Mouse (Mus musculus) erythroblast, adult 5-6 weeks (primary cell): ENCODE data around the gene Ell. TPM values are rescaled to one million over a fixed set of nuclear protein-coding genes. Genes with fewer than 3 reads are reported as not detected.
A peak's percentile ranks its signal among the peaks of the same experiment; 100 is the strongest.

Source experiments
- ATAC-seq: replicated peaks from 2 replicates; pipeline ENCODE4 v1.8.0; 2016; ENCODE audit warnings: moderate number of reproducible peaks, mild to moderate bottlenecking, moderate TSS enrichment, inconsistent platforms; ENCODE audit not compliant: poor library complexity, low FRiP score, severe bottlenecking
- total RNA-seq, 2 experiments: library from RNA; stranded (forward) in 1 of 2; stranded (reverse) in 1 of 2; fragments of 150-400 nt in 1 of 2; fragments of 200-764, 138-1000 nt in 1 of 2; gene quantifications; 2 replicates each; pipeline versions ENCODE4 v1.2.3 to v1.2.4; 2015 to 2017; ENCODE audit warnings: low replicate concordance in 2 of 2

Ell gene
- total RNA-seq, 2 experiments from 2014 or later = 2.5 to 4.0 TPM

DNA sequence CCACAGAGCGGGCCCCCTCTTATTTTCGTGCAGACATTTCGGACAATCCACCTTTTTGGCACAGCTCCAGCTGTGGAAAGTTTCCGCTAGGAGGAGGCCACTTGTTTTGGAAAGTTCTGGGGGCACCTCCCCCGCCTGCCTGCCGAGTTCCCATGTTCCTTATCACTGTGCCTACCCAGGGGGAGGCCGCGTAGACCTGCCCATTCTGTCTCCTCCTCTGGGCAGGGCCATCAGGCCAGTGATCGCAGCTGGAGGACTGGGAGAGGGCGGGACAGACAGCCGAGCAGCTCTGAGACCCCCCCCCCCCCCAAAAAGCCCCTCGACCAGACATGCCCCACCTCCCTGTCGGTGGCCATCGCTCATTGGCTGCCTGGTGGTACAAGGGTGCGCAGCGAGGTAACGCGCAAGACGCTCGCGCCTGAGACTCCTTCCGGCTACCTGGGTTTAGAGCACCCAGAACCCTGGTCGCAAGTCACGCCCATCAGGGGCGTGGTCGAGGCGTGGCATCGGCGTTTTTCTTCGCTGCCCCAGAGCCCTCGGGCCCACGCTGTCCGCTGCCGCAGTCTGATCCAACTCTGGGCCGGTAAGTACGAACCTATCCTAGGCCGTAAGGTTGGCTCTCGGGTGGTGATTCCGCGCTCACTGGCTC lies 54.8 kb downstream of the Ell start, which contains the start of gene Isyna1:
TSS of gene Isyna1 (plus strand) at position 413 of the 649 bp plus-strand sequence.
- ATAC-seq = peak; percentile 54

DNA sequence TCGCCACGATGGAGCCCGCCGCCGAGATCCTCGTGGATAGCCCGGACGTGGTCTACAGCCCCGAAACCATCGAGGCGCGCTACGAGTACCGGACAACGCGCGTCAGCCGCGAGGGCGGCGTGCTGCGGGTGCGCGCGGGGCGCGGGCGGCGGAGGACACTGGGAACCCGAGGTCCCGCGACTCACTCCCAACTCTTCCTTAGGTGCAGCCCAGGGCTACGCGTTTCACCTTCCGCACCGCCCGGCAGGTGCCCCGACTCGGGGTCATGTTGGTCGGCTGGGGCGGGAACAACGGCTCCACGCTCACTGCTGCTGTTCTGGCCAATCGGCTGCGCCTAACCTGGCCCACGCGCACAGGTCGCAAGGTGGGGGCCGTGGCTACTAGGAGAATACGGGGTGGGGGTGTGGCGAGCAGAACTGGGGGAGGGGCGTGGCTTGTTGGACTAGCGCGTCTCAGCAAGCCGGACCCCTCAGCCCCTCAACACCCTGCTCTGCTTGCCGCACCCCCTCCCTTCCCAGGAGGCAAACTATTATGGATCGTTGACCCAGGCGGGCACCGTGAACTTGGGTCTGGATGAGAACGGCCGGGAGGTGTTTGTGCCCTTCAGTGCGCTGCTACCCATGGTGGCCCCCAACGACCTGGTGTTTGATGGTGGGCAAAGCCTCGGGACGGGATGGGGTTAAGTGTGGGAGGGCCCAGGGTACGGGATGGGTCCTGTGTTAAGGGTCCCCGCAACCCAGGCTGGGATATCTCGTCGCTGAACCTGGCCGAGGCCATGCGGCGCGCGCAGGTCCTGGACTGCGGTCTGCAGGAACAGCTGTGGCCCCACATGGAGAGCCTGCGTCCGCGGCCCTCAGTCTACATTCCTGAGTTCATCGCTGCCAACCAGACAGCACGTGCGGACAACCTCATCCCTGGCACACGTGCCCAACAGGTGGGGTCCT lies 55.6 kb downstream of the Ell start:
- peak; percentile 4; the same call in 1 of the 2 replicates for ATAC-seq

DNA sequence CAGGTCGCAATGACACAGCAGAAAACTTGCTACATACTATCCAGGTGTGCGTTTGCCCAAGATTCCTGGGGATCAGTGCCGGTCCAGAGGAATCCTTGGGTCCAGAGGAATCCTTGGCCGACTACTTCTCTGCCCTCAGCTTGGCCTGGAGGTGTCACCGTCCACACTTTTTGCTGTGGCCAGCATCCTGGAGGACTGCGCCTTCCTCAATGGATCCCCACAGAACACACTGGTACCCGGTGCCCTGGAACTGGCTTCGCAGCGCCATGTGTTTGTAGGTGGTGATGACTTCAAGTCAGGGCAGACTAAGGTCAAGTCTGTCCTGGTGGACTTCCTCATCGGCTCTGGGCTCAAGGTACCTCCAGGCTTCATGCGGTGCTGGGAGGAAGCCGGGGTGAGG lies 56.6 kb downstream of the Ell start:
- ATAC-seq = no peak

DNA sequence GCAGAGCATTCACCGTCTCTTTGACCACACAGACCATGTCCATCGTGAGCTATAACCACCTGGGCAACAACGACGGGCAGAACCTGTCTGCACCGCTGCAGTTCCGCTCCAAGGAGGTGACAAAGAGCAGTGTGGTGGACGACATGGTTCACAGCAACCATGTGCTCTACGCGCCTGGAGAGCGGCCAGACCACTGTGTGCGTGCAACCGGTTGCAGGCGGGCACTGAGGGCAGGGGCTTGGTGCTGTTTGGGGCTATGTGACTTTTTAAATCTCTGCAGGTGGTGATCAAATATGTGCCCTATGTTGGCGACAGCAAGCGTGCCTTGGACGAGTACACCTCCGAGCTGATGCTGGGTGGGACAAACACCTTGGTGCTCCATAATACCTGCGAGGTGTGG lies 57.0 kb downstream of the Ell start:
- ATAC-seq = no peak

DNA sequence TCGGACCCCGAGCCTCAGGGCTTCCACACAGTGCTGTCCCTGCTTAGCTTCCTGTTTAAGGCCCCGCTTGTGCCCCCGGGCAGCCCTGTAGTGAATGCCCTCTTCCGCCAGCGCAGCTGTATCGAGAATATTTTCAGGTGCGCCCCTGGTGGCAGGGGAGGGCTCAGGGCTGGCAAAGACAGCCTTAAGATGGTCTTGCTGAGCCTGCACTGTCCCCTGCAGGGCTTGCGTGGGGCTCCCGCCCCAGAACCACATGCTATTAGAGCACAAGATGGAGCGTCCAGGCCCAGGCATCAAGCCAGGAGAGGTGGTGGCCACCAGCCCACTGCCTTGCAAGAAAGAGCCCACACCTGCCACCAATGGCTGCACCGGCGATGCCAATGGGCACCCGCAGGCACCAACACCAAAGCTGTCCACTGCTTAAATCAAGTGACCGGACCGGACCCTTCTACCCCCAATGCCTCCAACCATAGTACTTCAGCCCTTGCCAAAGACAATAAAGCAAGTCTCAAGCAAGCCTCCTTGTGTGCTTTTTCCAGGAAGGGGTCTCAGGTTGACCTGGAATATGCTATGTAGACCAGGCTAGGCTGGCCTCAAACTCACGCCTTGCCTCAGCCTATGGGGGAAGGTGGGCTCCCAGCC lies 57.6 kb downstream of the Ell start:
- ATAC-seq = no peak

DNA sequence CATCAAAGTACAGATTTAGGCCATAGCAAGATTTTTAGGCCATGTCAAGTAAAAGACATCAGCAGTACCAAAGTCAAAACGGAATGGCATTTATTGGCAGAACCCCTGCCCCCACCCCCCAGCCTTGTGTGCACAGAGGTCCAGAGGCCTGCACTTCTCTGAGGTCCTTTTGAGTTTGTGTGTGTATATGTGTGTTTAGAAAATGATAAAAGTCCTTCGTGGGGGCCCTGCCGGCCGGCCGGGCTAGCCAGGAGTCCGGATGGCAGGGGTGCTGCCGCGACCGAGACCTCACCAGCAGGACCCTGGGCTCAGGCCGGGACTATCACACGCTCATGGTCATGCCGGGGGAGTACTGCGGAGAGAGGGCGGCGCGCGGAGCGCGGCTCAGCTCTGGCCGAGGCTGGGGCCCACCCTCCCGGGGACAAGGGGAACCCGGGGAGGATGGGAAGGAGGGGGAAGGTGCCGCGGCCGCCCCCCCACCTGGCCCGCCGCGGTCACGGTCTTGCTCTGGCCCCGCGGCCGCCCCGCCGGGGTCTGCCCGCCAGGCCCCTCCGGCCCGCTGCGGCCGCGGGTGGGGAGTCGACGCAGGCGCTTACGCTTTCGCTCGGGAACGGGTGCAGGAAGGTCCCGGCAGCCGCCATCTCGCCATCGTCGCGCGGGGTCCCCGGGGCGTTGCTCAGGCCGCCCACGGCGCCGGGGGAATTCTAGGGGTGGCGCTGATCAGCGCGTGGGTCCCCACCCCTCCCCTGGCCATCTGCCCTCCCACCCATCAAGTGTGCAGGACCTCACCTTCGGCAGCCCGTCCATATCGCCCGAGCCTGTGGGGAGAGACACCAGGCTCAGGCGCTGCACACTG lies 58.4 kb downstream of the Ell start:
- no peak for ATAC-seq

DNA sequence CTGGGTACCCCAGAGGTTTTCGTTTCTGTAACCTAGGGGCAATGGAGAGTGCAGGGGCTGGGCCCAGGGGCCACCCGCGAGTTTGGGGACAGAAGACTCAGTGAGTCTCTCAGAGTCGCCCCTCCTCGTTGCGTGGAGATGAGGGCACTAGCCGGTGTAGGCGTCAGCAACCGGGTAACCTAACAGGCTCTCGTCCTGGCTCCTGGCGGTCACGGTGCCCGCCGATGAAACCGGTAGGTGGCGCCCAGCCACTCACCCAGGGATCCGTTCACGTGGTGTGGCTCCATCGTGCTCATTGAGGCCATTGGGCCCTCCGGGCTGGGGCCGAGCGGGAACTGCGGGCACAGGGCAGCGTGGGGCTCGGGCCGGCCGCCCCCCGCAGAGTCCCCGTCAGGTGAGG lies 59.0 kb downstream of the Ell start:
- ATAC-seq = no peak

DNA sequence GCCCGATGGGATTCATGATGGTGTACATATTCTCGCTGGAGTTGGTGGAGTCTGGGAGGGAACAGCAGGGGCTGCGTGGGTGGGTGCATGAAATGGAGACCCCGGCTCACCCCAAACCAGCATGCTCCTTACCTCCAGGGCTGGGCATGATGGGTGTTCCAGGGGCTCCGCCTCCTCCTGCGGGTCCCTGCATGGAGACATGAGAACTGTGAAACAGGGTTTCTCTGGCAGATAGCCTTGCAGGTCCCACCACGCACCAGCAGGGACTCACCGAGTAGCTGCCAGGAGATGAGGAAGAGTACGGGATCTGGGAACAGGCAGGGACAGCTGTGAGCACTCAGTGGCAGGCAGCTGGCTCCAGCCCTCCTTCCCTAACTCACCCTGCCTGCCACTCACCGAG lies 59.5 kb downstream of the Ell start:
- no peak for ATAC-seq

DNA sequence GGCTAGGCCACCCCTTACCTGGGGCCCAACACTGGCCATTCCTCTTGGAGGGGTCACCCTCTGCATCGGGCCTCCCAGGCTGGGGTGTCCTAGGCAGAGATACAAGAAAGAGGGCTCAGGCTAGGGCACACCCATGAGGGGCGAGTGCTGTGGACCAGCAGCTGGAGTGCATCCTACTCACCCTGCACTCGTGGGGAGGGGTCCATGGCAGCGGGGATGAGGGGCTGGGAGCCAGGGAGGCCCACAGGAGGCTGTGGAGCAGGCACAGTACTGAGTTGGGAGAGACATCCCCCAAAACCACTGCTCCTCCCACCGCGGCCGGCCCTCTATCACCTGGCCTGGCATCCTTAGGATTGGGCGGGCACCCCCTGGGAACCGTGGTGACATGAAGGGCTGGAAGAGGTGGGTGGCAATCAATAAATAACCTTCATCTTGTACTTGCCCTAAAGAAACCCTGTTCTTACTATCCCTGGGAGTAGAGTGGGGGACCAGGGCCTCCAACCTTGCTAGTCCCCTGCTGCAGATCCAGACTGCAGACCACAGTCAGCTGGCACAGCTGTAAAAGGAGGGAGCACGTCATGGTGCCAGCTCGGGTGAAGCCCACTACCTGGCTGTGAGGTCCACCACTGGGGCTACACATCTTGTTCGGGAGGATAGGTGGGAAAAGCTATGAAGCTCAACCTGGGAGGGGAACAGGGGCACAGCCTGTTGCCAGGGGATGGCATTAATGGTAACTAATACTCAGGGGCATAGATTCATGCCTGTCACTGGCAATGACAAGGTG lies 60.4 kb downstream of the Ell start:
- ATAC-seq = no peak

DNA sequence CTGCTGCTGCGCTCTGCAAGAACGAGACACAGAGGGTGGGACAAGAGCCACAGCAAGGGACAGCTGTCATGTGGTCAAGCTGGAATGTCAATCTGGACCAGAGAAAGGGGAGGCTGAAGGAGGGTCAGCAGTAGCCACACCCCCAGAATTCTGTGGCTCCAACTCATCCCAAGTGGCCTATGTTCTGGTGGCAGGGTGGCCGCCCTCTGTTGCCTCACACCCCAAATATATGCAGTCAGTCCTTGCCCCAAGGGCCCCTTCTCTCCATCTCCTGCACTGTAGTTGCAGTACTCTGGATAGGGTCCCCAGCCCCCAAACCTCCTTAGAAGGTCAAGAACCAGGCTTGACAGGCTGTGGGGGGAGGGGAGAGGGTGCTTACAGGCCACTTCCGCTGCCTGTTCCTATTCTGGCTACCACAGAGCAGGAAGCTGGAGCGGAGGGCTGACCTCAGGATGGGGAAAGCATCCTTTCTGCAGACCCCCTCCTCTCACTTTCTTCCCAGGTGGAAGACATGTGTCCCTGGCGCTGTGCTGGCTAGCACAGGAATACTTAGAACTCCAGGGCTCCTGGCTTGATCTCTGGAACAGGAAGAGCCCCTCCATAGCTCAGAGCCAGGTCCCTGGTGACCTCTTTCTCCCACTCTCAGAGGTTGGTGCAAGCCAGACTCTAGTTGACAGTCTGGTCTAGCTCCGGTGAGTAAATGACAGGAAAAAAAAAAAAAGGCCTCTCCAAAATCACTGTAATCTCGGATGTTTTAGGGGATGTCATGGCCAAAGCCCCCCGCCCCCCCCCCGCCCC lies 61.4 kb downstream of the Ell start:
- no peak for ATAC-seq

DNA sequence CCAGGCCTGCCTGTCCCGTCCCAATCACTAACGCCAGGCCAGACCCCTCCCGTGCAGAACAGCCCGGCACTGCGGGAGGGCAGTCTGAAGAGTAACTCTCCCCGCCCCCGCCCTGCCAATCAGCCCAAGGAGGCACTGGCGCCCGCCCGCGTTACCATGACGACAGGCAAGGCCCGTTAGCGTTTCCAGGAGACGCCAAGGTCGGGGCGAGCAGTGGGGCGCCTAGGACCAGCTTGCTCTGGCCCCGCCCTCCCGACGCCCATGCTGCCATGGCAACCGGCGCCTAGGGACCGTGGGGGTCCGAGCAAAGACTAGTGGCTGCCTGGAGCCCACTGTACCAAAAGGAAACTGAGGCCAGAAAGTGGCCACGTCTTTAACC lies 62.0 kb downstream of the Ell start:
- peak; percentile 58 for ATAC-seq

DNA sequence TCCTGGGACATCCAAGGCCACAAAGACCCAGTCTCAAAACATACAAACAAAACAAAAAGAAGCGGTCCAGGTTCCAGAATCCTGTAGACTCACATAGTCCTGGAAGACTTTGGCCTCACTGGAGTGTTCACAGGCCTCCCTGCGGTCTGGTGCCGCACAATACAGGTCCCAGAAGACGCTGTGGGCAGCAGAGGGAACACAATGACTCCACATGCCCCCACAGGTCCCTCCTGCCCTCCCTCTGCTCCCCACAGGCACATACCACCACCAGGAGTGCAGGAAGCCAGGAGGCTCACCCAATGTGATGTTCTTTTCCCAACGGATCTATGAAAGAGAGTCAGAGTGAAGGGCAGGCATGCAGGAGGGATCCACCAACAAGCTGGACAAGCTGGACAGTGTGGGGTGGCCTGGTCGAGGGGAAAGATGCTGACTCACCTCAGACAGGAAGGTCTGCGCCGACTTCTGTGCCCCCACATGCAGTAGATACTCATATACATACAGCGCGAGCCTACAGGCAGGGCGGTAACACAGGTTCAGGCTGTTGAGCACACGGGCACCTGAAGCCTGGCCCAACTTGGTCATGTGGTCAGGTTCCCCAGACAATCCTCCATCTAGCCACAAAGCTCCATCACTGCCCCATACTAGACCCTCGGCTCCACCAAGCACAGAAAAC lies 63.0 kb downstream of the Ell start:
- ATAC-seq = no peak

DNA sequence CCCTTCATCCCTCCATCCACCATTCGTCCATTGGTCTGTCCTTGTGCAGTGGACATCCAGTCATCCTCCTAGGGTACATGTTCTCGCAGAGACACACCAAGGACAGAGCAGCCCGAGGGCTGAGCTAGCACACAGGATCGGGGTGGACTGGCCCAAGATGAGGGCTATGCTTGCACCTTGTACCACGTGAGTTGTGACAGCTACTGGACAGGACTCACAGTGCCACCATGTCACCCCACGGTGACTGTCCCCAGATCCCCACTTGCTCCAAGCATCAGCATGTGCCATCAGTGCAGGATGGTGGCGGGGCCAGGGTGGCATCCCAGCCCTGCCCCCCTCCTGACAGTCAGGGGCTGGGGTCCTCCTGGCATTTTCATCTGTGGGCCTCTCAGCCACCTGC lies 65.3 kb downstream of the Ell start:
- ATAC-seq = no peak

DNA sequence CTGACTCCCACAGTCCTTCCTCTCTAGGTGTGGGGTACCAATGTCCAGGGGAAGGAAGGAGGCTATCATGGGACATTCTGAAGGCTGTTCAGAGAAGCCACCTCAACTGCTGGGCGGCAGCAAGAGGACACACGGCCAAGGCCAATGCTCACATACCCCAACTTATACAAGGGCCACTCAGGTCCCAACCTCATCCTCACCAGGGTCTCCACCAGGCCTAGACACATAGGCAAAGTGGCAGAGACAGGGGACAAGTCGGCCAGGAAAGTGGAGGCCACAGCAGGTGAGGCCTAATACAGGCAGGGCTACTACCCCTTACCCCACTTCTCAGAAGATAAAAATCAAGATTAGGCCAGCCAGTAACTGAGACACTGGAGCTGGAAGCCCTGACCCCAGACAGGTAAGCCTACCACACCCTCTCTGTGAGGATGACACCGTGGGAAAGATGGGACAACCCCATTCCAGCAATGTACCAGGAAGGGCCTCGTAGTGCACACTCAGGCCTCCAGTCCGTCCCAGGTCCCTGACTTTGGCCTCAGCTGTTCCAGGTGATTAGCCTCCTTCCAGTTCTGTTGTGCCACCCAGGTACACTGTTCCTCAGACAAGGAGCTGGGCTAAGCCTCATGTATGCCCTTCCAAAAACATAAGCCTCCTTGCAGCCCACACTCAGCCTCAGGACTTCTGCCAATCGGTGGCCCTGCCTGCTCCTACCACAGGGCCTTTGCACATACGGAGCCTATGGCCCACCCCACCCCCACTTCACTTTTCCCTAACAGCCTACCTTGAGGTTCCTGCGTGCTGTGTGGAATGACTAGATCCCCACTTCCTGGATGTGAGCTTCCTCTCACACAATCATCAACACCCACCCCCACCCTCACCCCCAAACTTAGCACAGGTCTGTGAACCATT lies 66.9 kb downstream of the Ell start:
- no peak for ATAC-seq

DNA sequence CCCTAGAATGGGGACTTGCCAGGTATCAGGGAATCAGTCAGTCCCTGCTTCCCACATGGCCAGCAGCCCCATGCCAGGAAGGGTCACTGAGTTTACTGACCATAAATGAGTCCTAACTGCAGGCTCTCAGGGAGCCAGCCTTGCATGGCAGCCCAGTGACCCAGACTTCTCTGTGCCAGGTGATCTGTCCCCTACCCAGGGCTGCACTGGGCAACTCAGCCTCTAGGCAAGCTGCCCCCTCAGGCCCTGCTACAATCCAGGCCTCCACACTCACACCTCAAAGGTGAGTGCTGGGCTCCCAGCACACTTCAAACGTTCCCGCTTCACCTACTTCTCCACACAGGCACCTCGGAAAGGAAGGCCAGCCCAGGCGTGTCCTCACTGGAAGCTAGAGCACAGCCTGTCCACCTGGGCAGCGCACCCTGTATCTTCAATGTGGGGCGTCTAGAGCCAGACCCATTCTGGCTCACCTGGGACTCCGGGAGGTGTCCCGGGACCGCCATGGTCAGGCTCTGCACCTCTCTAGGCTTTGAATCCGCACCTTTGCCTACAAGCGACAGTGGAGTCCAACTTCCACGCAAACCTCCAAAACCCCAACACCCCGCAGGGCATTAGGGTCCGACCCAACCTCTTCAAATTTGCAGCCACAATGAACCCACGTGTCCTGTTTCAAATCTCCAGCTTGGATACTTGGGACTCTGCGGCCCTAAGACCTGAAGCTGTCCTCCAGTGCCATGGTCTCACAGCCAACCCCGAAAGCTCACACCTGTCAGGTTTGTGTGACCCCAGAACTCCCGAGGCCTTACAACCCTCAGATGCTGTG lies 67.7 kb downstream of the Ell start:
- ATAC-seq = no peak

DNA sequence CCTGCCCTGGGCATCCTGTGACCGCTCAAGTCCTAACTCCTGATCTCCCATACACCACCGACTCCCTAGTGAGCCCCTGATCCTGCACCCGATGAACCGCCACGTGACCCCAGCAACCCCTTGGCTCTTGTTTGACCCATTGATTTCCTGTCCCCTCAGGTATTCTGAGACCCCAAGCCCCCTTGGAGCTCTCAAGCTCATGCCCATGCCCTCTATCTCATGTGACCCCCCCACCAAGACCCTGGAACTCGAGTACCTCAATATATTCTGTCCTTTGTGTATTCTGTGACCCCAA lies 68.3 kb downstream of the Ell start:
- ATAC-seq = no peak
